Mouse (Mus musculus) olfactory bulb, adult 2 months (tissue): ENCODE results near the gene Sox18.

Source experiments
- CTCF ChIP-seq: fragments of 200-500 bp; IDR thresholded peaks from 2 replicates; pipeline ENCODE4 v1.5.1; 2012; ENCODE audit warnings: low read depth, mild to moderate bottlenecking, low read length, moderate library complexity; ENCODE audit not compliant: insufficient read depth
- POLR2A ChIP-seq: fragments of 200-500 bp; IDR thresholded peaks from 2 replicates; pipeline ENCODE4 v1.6.1; 2012; ENCODE audit warnings: mild to moderate bottlenecking, low read depth, low read length, moderate library complexity; ENCODE audit not compliant: insufficient read depth

DNA sequence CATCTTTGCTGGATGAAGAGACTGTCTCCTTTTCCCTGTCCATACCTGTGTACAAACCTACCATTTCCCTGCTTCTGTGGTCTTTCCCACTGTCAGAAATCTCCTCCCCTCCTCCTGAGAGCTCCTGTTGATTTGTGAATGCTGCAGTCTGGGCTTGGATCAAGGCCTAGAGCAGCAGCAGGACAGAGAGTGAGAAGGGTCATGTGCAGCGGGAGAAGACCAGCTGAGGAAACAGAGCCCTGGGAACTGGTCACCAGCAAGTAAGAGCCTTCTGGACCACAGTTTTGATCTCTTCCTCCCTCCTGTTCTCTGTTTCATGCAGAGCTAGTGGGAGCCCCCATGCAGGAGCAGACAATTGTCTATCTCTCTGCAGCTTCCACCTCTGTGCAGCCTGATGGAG, 24.3 kb upstream of the Sox18 start:
- TF ChIP-seq CTCF (no peak), POLR2A (no peak)
